Mouse (Mus musculus): ENCODE measurements at regions not wholly inside any gene's neighbourhood (a gene's known extent, or its start where the extent isn't known, plus 50 kb on each side); places are given as distances from the start of the nearest gene placed in this dataset.

DNA sequence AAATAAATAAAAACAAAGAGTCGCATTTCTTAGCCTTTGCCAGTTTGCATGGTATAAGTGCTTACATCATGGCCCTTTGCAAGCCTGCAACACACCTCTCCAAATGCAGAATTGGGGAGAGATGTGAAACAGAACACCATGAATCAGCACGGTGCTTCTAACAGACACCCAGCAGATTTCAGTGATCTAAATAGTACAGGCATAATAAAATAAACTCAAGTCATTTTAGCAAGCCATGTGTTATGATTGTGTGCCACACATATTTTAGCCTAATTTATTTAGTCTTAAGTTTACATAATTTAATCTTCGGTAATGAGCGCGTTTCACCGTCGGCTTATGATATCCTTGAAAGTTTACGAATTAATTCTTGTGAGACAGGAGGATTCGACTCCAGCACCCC, 189.6 kb downstream of the Rnd3 start:
- TF ChIP-seq CTCF (IDR thresholded peaks at IDR 0.05; ENCODE audit: low read depth) (no peak), EP300 (IDR thresholded peaks at IDR 0.05; ENCODE audit: low read depth) (no peak)

All from liver, postnatal 0 days (tissue).